Mouse (Mus musculus): ENCODE data around the gene Bpifa6.

- TF ChIP-seq KAT2A (conservative IDR thresholded peaks at IDR 0.05; ENCODE audit: low read depth, low read length) = no peak
- TF ChIP-seq MAX (IDR thresholded peaks at IDR 0.05; ENCODE audit: low read length) = no peak
- TF ChIP-seq RAD21 (IDR thresholded peaks at IDR 0.05; ENCODE audit: low read depth, low read length) = no peak
- no peak for TF ChIP-seq USF1 (IDR thresholded peaks at IDR 0.05; ENCODE audit: low read depth, low read length)
- TF ChIP-seq POLR2A (IDR thresholded peaks at IDR 0.05; ENCODE audit: control insufficient read depth in 1 of 2, insufficient read depth in 1 of 2, low read depth in 1 of 2, low read length in 2 of 2, poor library complexity in 1 of 2) = no peak
- no peak for TF ChIP-seq E2F4 (IDR thresholded peaks at IDR 0.05; ENCODE audit: borderline replicate concordance, low read depth, low read length)
- no peak for TF ChIP-seq MAFK (IDR thresholded peaks at IDR 0.05; ENCODE audit: borderline replicate concordance, low read depth, low read length)
- no peak for TF ChIP-seq POLR2AphosphoS5 (IDR thresholded peaks at IDR 0.05; ENCODE audit: borderline replicate concordance, low read depth, low read length)
- no peak for TF ChIP-seq ETS1 (IDR thresholded peaks at IDR 0.05; ENCODE audit: low read depth, low read length)
- no peak for TF ChIP-seq MYC (IDR thresholded peaks at IDR 0.05; ENCODE audit: low read depth, low read length)
- no peak for TF ChIP-seq EP300 (IDR thresholded peaks at IDR 0.05; ENCODE audit: low read depth in 1 of 2, low read length in 2 of 2)
- TF ChIP-seq SIN3A (IDR thresholded peaks at IDR 0.05; ENCODE audit: low read length) = no peak
- no peak for TF ChIP-seq GATA1 (IDR thresholded peaks at IDR 0.05; ENCODE audit: low read depth, low read length)
Measured at GRCm38 (mm10) chr2:153974582-153974981, at the start of gene Bpifa6.

Measured in MEL (cell line).